Mouse (Mus musculus): ENCODE measurements around the gene 2900026A02Rik.

DNA sequence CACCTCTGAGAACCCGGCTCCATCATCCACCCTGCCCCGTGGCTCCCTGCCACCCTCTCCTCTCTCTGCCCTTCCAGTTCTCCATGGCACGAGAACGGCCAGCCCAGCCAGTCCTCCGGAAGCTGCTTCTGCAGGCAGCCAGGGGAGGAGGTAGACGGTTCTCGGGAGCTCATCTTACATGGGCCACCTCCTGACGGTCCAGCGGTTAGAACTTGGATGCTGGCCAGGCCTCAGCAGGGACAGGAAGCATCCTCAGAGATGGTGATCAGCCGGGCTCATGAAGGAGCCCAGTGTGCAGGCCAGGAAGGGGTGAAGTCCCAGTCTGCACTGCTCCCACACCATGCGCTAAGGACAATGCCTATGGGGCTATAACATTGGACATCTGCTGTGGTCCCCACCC, 6.6 kb downstream of the 2900026A02Rik start:
- TF ChIP-seq CTCF (IDR thresholded peaks at IDR 0.05; ENCODE audit: extremely low read depth, insufficient read length, insufficient replicate concordance, low read depth, low read length) (no peak), POLR2A (IDR thresholded peaks at IDR 0.05; ENCODE audit: low read depth, low read length) (no peak)

Measured in small intestine, adult 2 months (tissue).